Mouse (Mus musculus) lung, postnatal 0 days (tissue): ENCODE measurements around the gene Elp1.

Experiments
- CTCF ChIP-seq: IDR thresholded peaks from 2 replicates; pipeline ENCODE4 v1.5.1; 2016; ENCODE audit warnings: antibody characterized with exemption, mild to moderate bottlenecking
- EP300 ChIP-seq: IDR thresholded peaks from 2 replicates; pipeline ENCODE4 v1.6.1; 2016; ENCODE audit warnings: antibody characterized with exemption, mild to moderate bottlenecking, control low read depth

GRCm38 (mm10) chr4:56743363-56744195, 58.6 kb downstream of the Elp1 start, which contains the start of gene Actl7a:
- TF ChIP-seq CTCF: no peak
- no peak for TF ChIP-seq EP300
